Mouse (Mus musculus) neural tube, embryonic 13.5 days (tissue): ENCODE results near the gene Mypn. TPM values are rescaled to one million over a fixed set of nuclear protein-coding genes. Genes with fewer than 3 reads are reported as not detected.
A peak's percentile ranks its signal among the peaks of the same experiment; 100 is the strongest.

Experiments
- ATAC-seq: fragments of 200-750 bp; cut with Nextera tagmentation; 2 replicates; pipeline ENCODE4 v1.8.0; 2017; ENCODE audit warnings: low read depth, mild to moderate bottlenecking, moderate TSS enrichment, moderate library complexity
- H3K27ac ChIP-seq: fragments of 300-500 bp; sonication (generic); replicated peaks from 2 replicates; pipeline ENCODE4 v1.5.1; 2015; ENCODE audit warnings: moderate library complexity, mild to moderate bottlenecking, inconsistent platforms
- H3K27me3 ChIP-seq: fragments of 300-500 bp; sonication (generic); 2 replicates; pipeline ENCODE4 v1.6.1; 2015; ENCODE audit warnings: mild to moderate bottlenecking, inconsistent platforms
- H3K36me3 ChIP-seq: fragments of 300-500 bp; sonication (generic); 2 replicates; pipeline ENCODE4 v1.6.1; 2015; ENCODE audit warnings: mild to moderate bottlenecking, inconsistent platforms
- H3K4me1 ChIP-seq: fragments of 300-500 bp; sonication (generic); replicated peaks from 2 replicates; pipeline ENCODE4 v1.6.1; 2015; ENCODE audit warnings: inconsistent platforms
- H3K4me2 ChIP-seq: fragments of 300-500 bp; sonication (generic); 2 replicates; pipeline ENCODE4 v1.6.1; 2015; ENCODE audit warnings: inconsistent platforms, mild to moderate bottlenecking, moderate library complexity
- H3K4me3 ChIP-seq: fragments of 300-500 bp; sonication (generic); 2 replicates; pipeline ENCODE4 v1.5.1; 2015; ENCODE audit warnings: mild to moderate bottlenecking, inconsistent platforms
- H3K9ac ChIP-seq: fragments of 300-500 bp; sonication (generic); 2 replicates; pipeline ENCODE4 v1.6.1; 2015; ENCODE audit warnings: moderate library complexity, mild to moderate bottlenecking, inconsistent platforms
- H3K9me3 ChIP-seq: fragments of 300-500 bp; sonication (generic); 2 replicates; pipeline ENCODE4 v1.6.1; 2016; ENCODE audit warnings: inconsistent platforms
- WGBS: fragments of 180-500 bp; shearing (Covaris S2); methylation state at CpG from one replicate; pipeline ENCODE4 v1.1.7; 2015; 5-methylcytosine and 5-hydroxymethylcytosine counted together
- polyA plus RNA-seq: library from polyadenylated mRNA; unstranded; fragments of >200 nt; fragmentation: Nextera tagmentation; extraction: Ambion mirVana; gene quantifications from 2 replicates; pipeline ENCODE4 v1.2.1, GENCODE M21; 2015

Mypn gene
- 0.40 and 0.68 TPM in 2 replicates for polyA plus RNA-seq

- no peak for ATAC-seq
- no peaks in the 10 kb centered on the region for H3K9me3 ChIP-seq
- no peak within 1 kb of the TSS for H3K4me2 ChIP-seq
- no peak within 1 kb of the TSS for H3K9ac ChIP-seq
- no peaks in the 10 kb centered on the region for H3K27me3 ChIP-seq
- no peak within 1 kb of the TSS for H3K4me3 ChIP-seq
- H3K4me1 ChIP-seq = no peaks in the 10 kb centered on the region
- no peak within 1 kb of the TSS for H3K27ac ChIP-seq
- no peaks in the 10 kb centered on the region for H3K36me3 ChIP-seq
- 89% methylated on average over 15 of the region's 15 CpGs for WGBS
Observed at GRCm38 (mm10) chr10:63203728-63204127, at the start of gene Mypn. Gene Mypn (minus strand): TSS chr10:63203952.

- Histone ChIP-seq H3K36me3 (peaks cover 25% of the 10 kb centered on the region), H3K27me3 (no peaks in the 10 kb centered on the region), H3K9me3 (no peaks in the 10 kb centered on the region), H3K4me1 (peaks cover 20% of the 10 kb centered on the region), H3K9ac (no peak overlapping the region), H3K4me2 (no peak overlapping the region), H3K4me3 (no peak overlapping the region), H3K27ac (no peak overlapping the region)
- 95% methylated on average over 6 of the region's 6 CpGs for WGBS
- no peak for ATAC-seq
Observed at GRCm38 (mm10) chr10:63248421-63248820, 44.7 kb upstream of the Mypn start.

- H3K9ac ChIP-seq = no peak overlapping the region
- WGBS = 89% methylated on average over 7 of the region's 7 CpGs
- peaks cover 18% of the 10 kb centered on the region for H3K36me3 ChIP-seq
- no peak overlapping the region for H3K4me2 ChIP-seq
- no peak overlapping the region for H3K27ac ChIP-seq
- peaks cover 27% of the 10 kb centered on the region for H3K4me1 ChIP-seq
- H3K27me3 ChIP-seq = no peaks in the 10 kb centered on the region
- no peaks in the 10 kb centered on the region for H3K9me3 ChIP-seq
- no peak overlapping the region for H3K4me3 ChIP-seq
- no peak for ATAC-seq
Observed at GRCm38 (mm10) chr10:63247457-63247856, 43.7 kb upstream of the Mypn start.

GRCm38 (mm10) chr10:63245846-63246245, 42.1 kb upstream of the Mypn start:
- no peak overlapping the region for H3K4me2 ChIP-seq
- ATAC-seq = no peak
- H3K4me3 ChIP-seq = no peak overlapping the region
- H3K4me1 ChIP-seq = peaks cover 35% of the 10 kb centered on the region
- no peak overlapping the region for H3K9ac ChIP-seq
- H3K9me3 ChIP-seq = no peaks in the 10 kb centered on the region
- peaks cover 12% of the 10 kb centered on the region for H3K36me3 ChIP-seq
- H3K27ac ChIP-seq = no peak overlapping the region
- WGBS = 98% methylated on average over 3 of the region's 3 CpGs
- H3K27me3 ChIP-seq = no peaks in the 10 kb centered on the region

GRCm38 (mm10) chr10:63244746-63245145, 41.0 kb upstream of the Mypn start:
- Histone ChIP-seq H3K9ac (peak overlapping the region; percentile 94), H3K4me3 (peak overlapping the region; percentile 97), H3K27ac (no peak overlapping the region), H3K36me3 (peaks cover 1% of the 10 kb centered on the region; the same call in 1 of the 2 replicates), H3K9me3 (no peaks in the 10 kb centered on the region), H3K27me3 (no peaks in the 10 kb centered on the region), H3K4me1 (peaks cover 35% of the 10 kb centered on the region), H3K4me2 (peak overlapping the region; percentile 84)
- WGBS = 14% methylated on average over 5 of the region's 5 CpGs
- no peak for ATAC-seq

- peak overlapping the region; percentile 94 for H3K9ac ChIP-seq
- no peaks in the 10 kb centered on the region for H3K27me3 ChIP-seq
- peak overlapping the region; percentile 97 for H3K27ac ChIP-seq
- peak; percentile 88 for ATAC-seq
- H3K36me3 ChIP-seq = no peaks in the 10 kb centered on the region
- peaks cover 35% of the 10 kb centered on the region for H3K4me1 ChIP-seq
- H3K9me3 ChIP-seq = no peaks in the 10 kb centered on the region
- peak overlapping the region; percentile 84 for H3K4me2 ChIP-seq
- peak overlapping the region; percentile 97 for H3K4me3 ChIP-seq
- WGBS = under 1% methylated on average over 41 of the region's 41 CpGs
Observed at GRCm38 (mm10) chr10:63244055-63244671, 40.4 kb upstream of the Mypn start.

GRCm38 (mm10) chr10:63243493-63244054, 39.8 kb upstream of the Mypn start, which contains the start of gene Herc4:
Gene Herc4 (plus strand): TSS chr10:63243810.
- no peaks in the 10 kb centered on the region for H3K36me3 ChIP-seq
- no peaks in the 10 kb centered on the region for H3K9me3 ChIP-seq
- no peaks in the 10 kb centered on the region for H3K27me3 ChIP-seq
- H3K4me3 ChIP-seq = peak within 1 kb of the TSS; percentile 97
- H3K27ac ChIP-seq = peak within 1 kb of the TSS; percentile 97
- peak; percentile 99 for ATAC-seq
- peaks cover 35% of the 10 kb centered on the region for H3K4me1 ChIP-seq
- peak within 1 kb of the TSS; percentile 94 for H3K9ac ChIP-seq
- H3K4me2 ChIP-seq = peak within 1 kb of the TSS; percentile 84
- under 1% methylated on average over 44 of the region's 44 CpGs for WGBS

- no peak for ATAC-seq
- Histone ChIP-seq H3K27me3 (no peaks in the 10 kb centered on the region), H3K9me3 (no peaks in the 10 kb centered on the region), H3K4me2 (peak overlapping the region; percentile 74), H3K4me3 (peak overlapping the region; percentile 97), H3K36me3 (no peaks in the 10 kb centered on the region), H3K27ac (peak overlapping the region; percentile 42; the same call in 1 of the 2 replicates), H3K4me1 (peaks cover 35% of the 10 kb centered on the region), H3K9ac (peak overlapping the region; percentile 75)
- WGBS = 26% methylated on average over 12 of the region's 12 CpGs
Observed at GRCm38 (mm10) chr10:63242798-63243435, 39.2 kb upstream of the Mypn start.

- no peaks in the 10 kb centered on the region for H3K36me3 ChIP-seq
- H3K4me2 ChIP-seq = no peak overlapping the region
- H3K9me3 ChIP-seq = no peaks in the 10 kb centered on the region
- ATAC-seq = no peak
- H3K4me1 ChIP-seq = peaks cover 30% of the 10 kb centered on the region
- no peak overlapping the region for H3K9ac ChIP-seq
- no peaks in the 10 kb centered on the region for H3K27me3 ChIP-seq
- no peak overlapping the region for H3K4me3 ChIP-seq
- 74% methylated on average over 2 of the region's 2 CpGs for WGBS
- no peak overlapping the region for H3K27ac ChIP-seq
Observed at GRCm38 (mm10) chr10:63240868-63241271, 37.1 kb upstream of the Mypn start.

GRCm38 (mm10) chr10:63239848-63240247, 36.1 kb upstream of the Mypn start:
- 89% methylated on average over 2 of the region's 2 CpGs for WGBS
- Histone ChIP-seq H3K36me3 (no peaks in the 10 kb centered on the region), H3K4me1 (peaks cover 22% of the 10 kb centered on the region), H3K4me3 (no peak overlapping the region), H3K4me2 (no peak overlapping the region), H3K9me3 (no peaks in the 10 kb centered on the region), H3K9ac (no peak overlapping the region), H3K27me3 (no peaks in the 10 kb centered on the region), H3K27ac (no peak overlapping the region)
- ATAC-seq = no peak

GRCm38 (mm10) chr10:63238090-63238489, 34.3 kb upstream of the Mypn start:
- peaks cover 15% of the 10 kb centered on the region for H3K4me1 ChIP-seq
- no peak overlapping the region for H3K4me3 ChIP-seq
- no peaks in the 10 kb centered on the region for H3K27me3 ChIP-seq
- no peak overlapping the region for H3K4me2 ChIP-seq
- no peak overlapping the region for H3K27ac ChIP-seq
- WGBS = 76% methylated on average over 4 of the region's 4 CpGs
- ATAC-seq = no peak
- H3K36me3 ChIP-seq = no peaks in the 10 kb centered on the region
- H3K9me3 ChIP-seq = no peaks in the 10 kb centered on the region
- H3K9ac ChIP-seq = no peak overlapping the region

- H3K4me1 ChIP-seq = peaks cover 6% of the 10 kb centered on the region
- 79% methylated on average over 2 of the region's 2 CpGs for WGBS
Observed at GRCm38 (mm10) chr10:63237206-63237605, 33.5 kb upstream of the Mypn start.

More at GRCm38 (mm10) chr10:63237206-63237605, 33.5 kb upstream of the Mypn start:
- H3K4me2 ChIP-seq = no peak overlapping the region
- H3K27ac ChIP-seq = no peak overlapping the region
- H3K27me3 ChIP-seq = no peaks in the 10 kb centered on the region
- ATAC-seq = no peak
- H3K36me3 ChIP-seq = no peaks in the 10 kb centered on the region
- no peak overlapping the region for H3K4me3 ChIP-seq
- H3K9ac ChIP-seq = no peak overlapping the region
- H3K9me3 ChIP-seq = no peaks in the 10 kb centered on the region
